Mouse (Mus musculus) left cerebral cortex, adult 2 months (tissue): ENCODE results near the gene Ccer1. TPM values are rescaled to one million over a fixed set of nuclear protein-coding genes. Genes with fewer than 3 reads are reported as not detected.
A peak's percentile ranks its signal among the peaks of the same experiment; 100 is the strongest.

Source experiments
- DNase-seq, 2 experiments: peaks; one replicate each; pipeline ENCODE4 v3.0.0; 2021 to 2022; ENCODE audit warnings: low spot score in 2 of 2, mixed read lengths in 1 of 2; ENCODE audit errors: extremely low spot score in 1 of 2
- H3K27ac ChIP-seq: fragments of 200-600 bp; 2 replicates; pipeline ENCODE4 v1.8.1; 2022
- H3K4me3 ChIP-seq: fragments of 200-600 bp; 2 replicates; pipeline ENCODE4 v1.8.1; 2022
- CTCF ChIP-seq: fragments of 200-600 bp; IDR thresholded peaks from 2 replicates; pipeline ENCODE4 v1.8.1; 2022; ENCODE audit warnings: antibody characterized with exemption, mild to moderate bottlenecking, moderate library complexity
- intact Hi-C: fragments of 180-260 bp; cut with DNase I; formaldehyde crosslinking; loops from one replicate; pipeline ENCODE4 v1.15.1; 2025
- long read RNA-seq, 2 experiments: library from polyadenylated mRNA; stranded (forward); transcript quantifications; one replicate each; pipeline ENCODE4 v2.0.0; 2021; ENCODE audit warnings: borderline mapping rate in 2 of 2
- total RNA-seq, 2 experiments: library from RNA; stranded (reverse); gene quantifications; 2 replicates each; pipeline ENCODE4 v1.2.3; 2021

Gene Ccer1
- not detected for total RNA-seq
- long read RNA-seq, experiment 1: 0 reads
- long read RNA-seq, experiment 2: 0 reads

DNA sequence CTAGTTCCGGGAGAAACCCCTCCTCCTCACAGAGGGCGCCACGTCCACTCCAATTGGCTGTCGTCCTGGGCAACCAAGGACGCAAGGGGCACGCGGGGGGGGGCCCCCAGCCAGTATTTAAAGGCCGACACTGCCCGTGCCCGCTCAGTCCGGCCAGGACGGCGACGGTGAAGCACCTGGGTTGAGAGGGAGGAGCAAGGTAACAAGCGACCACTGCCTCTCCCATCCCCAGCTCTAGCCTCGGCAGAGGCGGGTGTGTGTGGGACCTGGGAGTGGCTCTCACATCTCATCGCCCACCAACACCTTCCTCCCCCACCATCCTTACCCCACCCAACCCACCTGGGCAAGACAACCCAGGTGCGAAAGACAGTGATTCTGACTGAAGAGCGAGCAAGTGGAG is at the start of gene Ccer1:
Ccer1 (plus strand) TSS at position 147 of the 400 bp plus-strand sequence.
- intact Hi-C loops: no loop called here
- no peak for TF ChIP-seq CTCF
- no peak within 1 kb of the TSS for H3K4me3 ChIP-seq
- H3K27ac ChIP-seq: no peak within 1 kb of the TSS
- no peak for DNase-seq

GRCm38 (mm10) chr10:97643768-97644167 is 49.1 kb upstream of the Ccer1 start, which contains the start of gene Epyc:
Epyc (plus strand) TSS chr10:97644068.
- intact Hi-C loops: no loop called here
- TF ChIP-seq CTCF: no peak

DNA sequence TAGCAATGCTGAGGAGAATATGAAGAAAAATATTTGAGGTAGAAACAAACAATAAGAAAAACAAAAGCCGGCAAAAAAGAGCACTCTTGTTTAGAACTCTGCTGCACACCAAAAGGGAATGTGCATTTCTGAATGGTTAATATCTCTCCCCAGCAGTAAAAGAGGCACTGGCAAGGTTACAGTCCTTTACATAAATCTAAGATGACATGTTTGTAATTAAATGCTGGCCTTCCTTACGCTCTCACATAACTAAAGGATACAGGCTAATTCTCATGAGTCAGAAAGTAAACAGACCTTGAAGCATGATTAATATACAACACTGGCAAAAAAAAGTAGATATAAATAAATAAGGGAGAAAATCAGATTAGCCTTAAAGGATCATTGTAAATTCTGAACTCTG is 42.5 kb upstream of the Ccer1 start:
- intact Hi-C loops: no loop called here
- DNase-seq: no peak
- Histone ChIP-seq H3K4me3 (no peak overlapping the region), H3K27ac (no peak overlapping the region)
- TF ChIP-seq CTCF: no peak

More at GRCm38 (mm10) chr10:97643768-97644167, 49.1 kb upstream of the Ccer1 start, which contains the start of gene Epyc:
- Histone ChIP-seq H3K27ac (no peak within 1 kb of the TSS), H3K4me3 (no peak within 1 kb of the TSS)
- DNase-seq: no peak

DNA sequence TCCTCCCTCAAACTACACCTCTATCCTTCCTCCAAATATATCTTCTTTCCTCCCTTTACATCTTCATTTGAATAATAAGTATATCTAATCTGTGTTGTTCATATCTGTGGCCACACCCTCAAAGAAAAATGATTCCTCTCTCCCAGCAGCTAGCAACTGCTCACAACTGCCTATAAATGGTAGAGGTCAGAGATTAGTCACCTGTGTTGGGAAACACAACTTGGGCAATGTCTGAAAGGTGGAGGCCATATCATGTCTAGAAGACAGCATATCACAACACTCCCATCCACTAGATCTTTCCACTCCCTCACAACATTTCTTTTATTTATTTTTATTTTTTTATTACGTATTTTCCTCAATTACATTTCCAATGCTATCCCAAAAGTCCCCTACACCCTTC is 33.4 kb upstream of the Ccer1 start:
- Histone ChIP-seq H3K4me3 (no peak overlapping the region), H3K27ac (no peak overlapping the region)
- intact Hi-C loops: no loop called here
- no peak for DNase-seq
- TF ChIP-seq CTCF: no peak

- TF ChIP-seq CTCF: no peak
- Histone ChIP-seq H3K4me3 (no peak overlapping the region), H3K27ac (no peak overlapping the region)
- intact Hi-C loops: no loop called here
- no peak for DNase-seq
Observed at GRCm38 (mm10) chr10:97668656-97669055, 24.2 kb upstream of the Ccer1 start.

DNA sequence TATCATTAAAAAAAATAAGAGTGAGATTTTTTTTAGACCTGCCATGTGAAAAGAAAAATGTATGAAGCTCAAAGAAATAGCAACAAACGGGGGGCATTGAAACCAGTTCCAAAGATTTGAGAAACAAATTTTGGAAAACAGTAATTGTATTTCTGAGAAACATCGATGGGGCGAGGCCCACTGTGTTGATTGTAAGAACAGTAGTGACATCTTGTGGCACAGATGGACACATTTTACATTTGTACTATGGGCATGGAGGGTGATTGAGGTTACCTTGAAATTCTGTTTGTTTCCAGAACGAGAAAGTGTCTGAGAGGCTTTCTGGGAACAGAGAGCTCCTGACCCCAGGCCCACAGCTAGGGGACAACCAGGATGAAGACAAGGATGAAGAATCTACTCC is 22.7 kb upstream of the Ccer1 start:
- TF ChIP-seq CTCF: peak; percentile 64
- DNase-seq: no peak
- Histone ChIP-seq H3K4me3 (no peak overlapping the region), H3K27ac (no peak overlapping the region)
- intact Hi-C loops: loop anchor here (1.0 kb wide), 3 partner anchors 294 to 1538 kb away; no protein-coding TSS in a partner anchor

GRCm38 (mm10) chr10:97673239-97673638 is 19.6 kb upstream of the Ccer1 start:
- intact Hi-C loops: no loop called here
- H3K4me3 ChIP-seq: no peak overlapping the region
- no peak overlapping the region for H3K27ac ChIP-seq
- no peak for DNase-seq
- TF ChIP-seq CTCF: no peak

- no peak for TF ChIP-seq CTCF
- no peak overlapping the region for H3K4me3 ChIP-seq
- no peak for DNase-seq
- intact Hi-C loops: no loop called here
- H3K27ac ChIP-seq: no peak overlapping the region
Observed at GRCm38 (mm10) chr10:97682981-97683380, 9.9 kb upstream of the Ccer1 start.

- intact Hi-C loops: no loop called here
- no peak for TF ChIP-seq CTCF
- DNase-seq: no peak
- Histone ChIP-seq H3K4me3 (no peak overlapping the region), H3K27ac (no peak overlapping the region)
Observed at GRCm38 (mm10) chr10:97687198-97687597, 5.7 kb upstream of the Ccer1 start.

DNA sequence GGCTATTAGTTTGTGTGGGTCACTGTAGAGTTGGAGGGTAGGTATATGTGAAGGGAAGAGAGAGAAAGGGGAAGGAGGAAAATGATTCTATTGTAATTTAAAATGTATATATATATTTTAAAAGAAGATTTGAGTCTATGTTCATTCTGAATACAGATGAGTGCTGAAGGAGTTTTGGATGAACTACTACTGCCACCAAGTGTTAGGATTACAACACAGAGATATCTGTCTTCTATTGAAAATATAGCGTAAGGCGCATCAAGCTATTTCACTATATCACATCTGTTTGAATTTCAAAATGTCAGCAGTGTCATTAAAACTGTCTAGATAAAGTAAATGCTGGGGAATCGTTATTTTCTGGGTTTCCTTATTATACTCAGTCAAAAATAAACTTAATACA is 3.4 kb upstream of the Ccer1 start:
- no peak for DNase-seq
- Histone ChIP-seq H3K4me3 (no peak overlapping the region), H3K27ac (no peak overlapping the region)
- TF ChIP-seq CTCF: peak; percentile 64
- intact Hi-C loops: loop anchor here (2.0 kb wide), 1 partner anchor 345 kb away; no protein-coding TSS in a partner anchor

- DNase-seq: no peak
- Histone ChIP-seq H3K27ac (no peak overlapping the region), H3K4me3 (no peak overlapping the region)
- intact Hi-C loops: no loop called here
- no peak for TF ChIP-seq CTCF
Observed at GRCm38 (mm10) chr10:97693398-97694135, 708 bp downstream of the Ccer1 start.

DNA sequence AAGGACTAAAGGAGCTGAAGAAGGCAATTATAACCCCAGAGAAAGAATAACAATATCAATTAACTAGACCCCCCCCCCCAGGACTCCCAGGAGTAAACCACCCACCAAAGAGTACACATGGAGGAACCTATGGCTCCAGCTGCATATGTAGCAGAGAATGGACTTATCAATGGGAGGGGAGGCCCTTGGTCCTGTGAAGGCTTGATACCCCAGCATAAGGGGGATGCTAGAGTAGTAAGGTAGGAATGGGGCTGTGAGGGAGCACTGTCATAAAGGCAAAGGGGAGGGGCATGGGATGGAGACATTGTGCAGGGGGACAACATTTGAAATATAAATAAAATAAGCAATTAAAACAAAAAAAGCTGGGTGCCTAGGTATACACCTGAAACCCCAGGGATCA is 9.5 kb downstream of the Ccer1 start:
- Histone ChIP-seq H3K4me3 (no peak overlapping the region), H3K27ac (no peak overlapping the region)
- DNase-seq: no peak
- no peak for TF ChIP-seq CTCF
- intact Hi-C loops: no loop called here

GRCm38 (mm10) chr10:97704562-97704961 is 11.7 kb downstream of the Ccer1 start:
- intact Hi-C loops: no loop called here
- DNase-seq: no peak
- no peak overlapping the region for H3K27ac ChIP-seq
- no peak overlapping the region for H3K4me3 ChIP-seq
- TF ChIP-seq CTCF: peak; percentile 65
